Mouse (Mus musculus): ENCODE results near the gene Ccl21b. TPM values are rescaled to one million over a fixed set of nuclear protein-coding genes. Genes with fewer than 3 reads are reported as not detected.
"Not testable (repeated sequence)": the region's sequence is repeated elsewhere in the genome, so short reads cannot be mapped to it uniquely, and the experiment has no call there.

Gene Ccl21b
- total RNA-seq (2021), result not detected

DNA sequence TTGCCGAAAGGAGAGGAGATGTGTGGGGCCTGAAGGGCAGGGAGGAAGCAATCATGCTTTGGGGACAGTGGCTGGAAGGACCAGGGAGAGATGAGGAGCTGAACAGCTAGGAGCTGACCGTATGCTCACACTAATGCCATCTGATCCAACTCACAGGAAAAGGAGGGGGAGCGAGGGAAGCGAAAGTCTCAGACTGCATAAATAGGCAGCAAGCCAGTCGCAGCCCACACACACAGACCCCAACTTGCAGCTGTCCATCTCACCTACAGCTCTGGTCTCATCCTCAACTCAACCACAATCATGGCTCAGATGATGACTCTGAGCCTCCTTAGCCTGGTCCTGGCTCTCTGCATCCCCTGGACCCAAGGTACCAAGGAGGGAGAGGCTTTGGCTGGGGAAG is at the start of gene Ccl21b:
TSS of gene Ccl21b (plus strand) at position 301 of the 400 bp plus-strand sequence.
- intact Hi-C loops (cut with DNase I); DNase-seq (ENCODE audit: low spot score in 2 of 2): not testable (repeated sequence)

DNA sequence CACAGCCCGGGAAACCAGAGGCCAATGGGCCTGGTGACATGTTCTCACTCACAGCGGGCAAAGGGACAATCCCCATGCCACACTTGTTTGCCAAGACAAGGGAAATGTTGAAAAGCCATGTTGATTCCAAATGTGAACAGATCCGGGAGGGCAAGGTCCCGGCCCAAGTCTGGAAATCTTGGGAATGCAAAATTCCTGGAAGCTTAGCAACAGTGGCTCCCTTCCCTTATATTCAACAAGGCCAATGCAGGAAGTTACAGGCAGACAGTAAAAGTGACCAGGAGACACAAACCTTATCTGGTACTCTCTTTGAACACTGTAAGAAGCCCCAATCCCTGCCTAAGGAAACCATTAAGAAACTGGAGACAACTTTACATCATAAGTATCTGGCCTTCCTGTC is 15.2 kb upstream of the Ccl21b start, which contains the start of gene Gm10600:
TSS of gene Gm10600 (plus strand) at position 301 of the 400 bp plus-strand sequence.
- DNase-seq (ENCODE audit: low spot score in 2 of 2); intact Hi-C loops (cut with DNase I): not testable (repeated sequence)

DNA sequence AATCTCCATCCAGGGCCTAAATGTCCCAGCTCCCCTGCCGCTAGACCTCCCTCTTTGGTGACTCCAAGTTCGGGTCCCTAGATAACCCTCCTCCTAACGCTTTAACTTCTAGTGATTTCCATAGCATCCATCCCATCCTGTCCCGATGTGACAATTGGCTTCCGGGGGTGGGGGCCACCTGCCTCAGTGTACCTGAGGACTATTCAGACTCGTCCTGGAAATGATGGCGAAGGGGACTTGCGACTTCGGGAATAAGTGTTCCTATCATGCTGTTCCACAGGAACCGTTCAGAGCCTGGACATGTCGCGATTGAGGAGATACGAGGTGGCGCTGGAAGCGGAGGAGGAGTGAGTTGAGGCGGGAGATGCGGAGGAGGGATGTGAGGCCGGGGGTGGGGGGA is 38.4 kb downstream of the Ccl21b start, which contains the start of gene Gm21953:
TSS of gene Gm21953 (plus strand) at position 301 of the 400 bp plus-strand sequence.
- DNase-seq (ENCODE audit: low spot score in 2 of 2); intact Hi-C loops (cut with DNase I): not testable (repeated sequence)

Other genes starting within 250 kb of the Ccl21b start
- 1 to 10 TPM; 6.1 to 6.4 TPM for gene Gm21093, start 221.0 kb upstream of the Ccl21b start, total RNA-seq (2021)
- gene Gm3893, start 164.6 kb upstream of the Ccl21b start, total RNA-seq (2021), result not detected
- gene Gm13304, start 140.9 kb upstream of the Ccl21b start, total RNA-seq (2021), result 10 to 100 TPM; 22.3 to 26.4 TPM
- gene Gm13306, start 102.3 kb upstream of the Ccl21b start, total RNA-seq (2021), result 10 to 100 TPM; 34.1 to 60.6 TPM
- 1 to 10 TPM in 1 of 2 experiments, not detected in 1; 1.5 TPM for gene Gm13305, start 87.2 kb upstream of the Ccl21b start, total RNA-seq (2021)
- gene Gm10600, start 15.1 kb upstream of the Ccl21b start, total RNA-seq (2021), result 10 to 100 TPM in 1 of 2 experiments, 1 to 10 TPM in 1; 7.7 to 10.5 TPM
- not detected for gene Gm21953, start 38.5 kb downstream of the Ccl21b start, total RNA-seq (2021)
- not detected for gene Fam205a3, start 62.6 kb downstream of the Ccl21b start, total RNA-seq (2021)
- gene Gm21586, start 183.6 kb downstream of the Ccl21b start, total RNA-seq (2021), result not detected
- gene Gm2163, start 211.0 kb downstream of the Ccl21b start, total RNA-seq (2021), result 1 to 10 TPM; 7.2 to 7.8 TPM

Data from left cerebral cortex, postnatal 25 days (tissue).